Mouse (Mus musculus): ENCODE results near the gene Tgm6. TPM values are rescaled to one million over a fixed set of nuclear protein-coding genes. Genes with fewer than 3 reads are reported as not detected.

The Tgm6 gene
- polyA plus RNA-seq, 1 experiment from 2014 or later, result not detected

DNA sequence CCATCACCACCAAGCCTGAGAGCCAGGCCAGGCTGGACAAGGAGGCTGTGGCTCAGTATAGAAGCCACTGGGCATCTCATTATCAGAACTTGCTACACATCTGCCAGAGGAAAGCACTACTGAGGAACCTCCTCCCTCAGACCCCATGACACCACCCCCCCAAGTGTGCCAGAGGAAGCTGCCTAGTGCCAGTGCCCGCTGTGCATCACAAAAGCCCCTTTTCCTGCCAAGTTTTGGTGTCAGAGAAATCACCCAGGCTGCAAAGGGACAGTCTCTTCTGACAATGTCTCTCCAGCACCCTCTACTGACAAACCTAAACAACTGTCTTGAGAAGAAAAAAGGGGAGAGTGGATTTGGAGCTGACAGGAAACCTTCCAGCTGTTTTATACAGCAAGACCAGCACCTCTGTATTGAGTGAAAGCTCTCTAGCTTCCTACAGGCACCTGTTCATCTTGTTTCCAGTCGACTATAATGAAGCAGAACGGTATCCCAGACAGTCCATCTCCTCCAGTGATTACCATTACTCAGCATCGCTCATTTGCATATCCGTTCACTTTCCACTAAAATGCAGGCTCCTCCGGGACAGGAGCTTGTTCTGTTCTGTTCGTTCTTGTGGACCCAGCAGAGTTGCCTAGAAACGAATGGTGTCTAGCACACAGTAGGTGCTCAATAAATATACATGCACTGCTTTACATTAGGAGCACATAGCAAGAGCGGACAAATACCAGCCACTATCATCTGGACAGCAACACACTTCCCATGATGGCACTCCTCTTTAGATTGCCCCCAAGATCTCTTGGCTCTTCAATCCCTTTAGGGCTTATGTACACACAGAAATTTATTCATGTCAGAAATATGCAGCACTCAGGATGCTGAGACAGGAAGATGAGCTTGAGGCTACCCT, 54.3 kb downstream of the Tgm6 start:
- Histone ChIP-seq H3K4me3 (ENCODE audit: low read depth, low read length) (no peak overlapping the region), H3K4me2 (no peak overlapping the region), H3K9ac (ENCODE audit: low read depth, low read length) (no peak overlapping the region), H3K27ac (ENCODE audit: low read depth, low read length) (no peak overlapping the region), H3K36me3 (ENCODE audit: control insufficient read depth, insufficient read depth, low read length) (peaks cover 23% of the 10 kb centered on the region), H3K9me3 (ENCODE audit: control insufficient read depth, low read length) (no peaks in the 10 kb centered on the region), H3K4me1 (replicated peaks; ENCODE audit: control insufficient read depth, insufficient read depth, low read length) (no peaks in the 10 kb centered on the region), H3K27me3 (replicated peaks; ENCODE audit: control insufficient read depth, insufficient read depth, low read length) (no peaks in the 10 kb centered on the region)
- ATAC-seq (replicated peaks; ENCODE audit: low FRiP score), result no peak
- WGBS, result 74% methylated on average over 9 of the region's 9 CpGs
- DNase-seq (ENCODE audit: low spot score), result no peak

DNA sequence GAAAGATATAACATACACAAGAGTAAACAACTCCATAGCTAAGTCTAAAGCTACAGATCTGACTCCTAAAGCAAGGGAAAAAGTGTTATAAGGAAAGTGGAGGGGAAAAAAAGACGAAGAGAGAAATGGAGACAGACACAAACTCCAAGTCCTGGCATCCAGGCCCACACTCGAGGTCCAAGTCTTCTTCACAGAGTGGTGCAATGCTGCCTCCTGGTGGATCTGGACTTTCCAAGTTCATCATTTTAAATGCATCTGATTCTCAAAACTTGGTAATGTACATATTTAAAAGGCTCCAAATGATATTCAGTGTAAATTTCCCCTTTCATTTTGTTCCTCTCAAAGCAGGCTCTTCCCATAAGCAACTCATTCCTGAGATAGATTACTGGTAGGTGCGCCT, 55.6 kb downstream of the Tgm6 start:
- DNase-seq (ENCODE audit: low spot score), result no peak
- no peak overlapping the region for H3K9ac ChIP-seq (ENCODE audit: low read depth, low read length)
- H3K4me1 ChIP-seq (replicated peaks; ENCODE audit: control insufficient read depth, insufficient read depth, low read length), result no peaks in the 10 kb centered on the region
- ATAC-seq (replicated peaks; ENCODE audit: low FRiP score), result no peak
- no peak overlapping the region for H3K27ac ChIP-seq (ENCODE audit: low read depth, low read length)
- no peak overlapping the region for H3K4me3 ChIP-seq (ENCODE audit: low read depth, low read length)
- WGBS, result 47% methylated on average over 3 of the region's 3 CpGs
- H3K36me3 ChIP-seq (ENCODE audit: control insufficient read depth, insufficient read depth, low read length), result peaks cover 36% of the 10 kb centered on the region
- no peak overlapping the region for H3K4me2 ChIP-seq
- H3K27me3 ChIP-seq (replicated peaks; ENCODE audit: control insufficient read depth, insufficient read depth, low read length), result no peaks in the 10 kb centered on the region
- H3K9me3 ChIP-seq (ENCODE audit: control insufficient read depth, low read length), result no peaks in the 10 kb centered on the region

DNA sequence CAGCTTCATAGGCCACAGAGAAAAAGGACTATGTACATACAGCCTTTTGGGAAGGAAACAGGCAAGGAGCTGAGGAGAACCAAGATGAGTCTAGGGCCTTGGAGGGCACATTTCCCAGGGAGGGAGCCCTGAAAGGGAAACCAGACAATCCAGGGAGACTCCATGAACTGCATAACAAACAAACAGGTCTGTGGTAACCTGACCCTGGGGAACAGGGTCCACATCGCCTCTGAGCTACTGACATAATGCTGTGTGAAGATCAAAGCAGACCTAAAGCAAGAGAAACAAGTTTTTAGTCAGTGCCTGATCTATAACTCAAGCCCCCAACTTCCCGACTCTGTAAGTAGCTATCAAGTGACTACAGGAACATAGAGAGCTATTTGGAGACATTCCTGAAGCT, 59.5 kb downstream of the Tgm6 start:
- H3K9ac ChIP-seq (ENCODE audit: low read depth, low read length), result no peak overlapping the region
- WGBS, result 83% methylated on average over 2 of the region's 2 CpGs
- no peak overlapping the region for H3K4me3 ChIP-seq (ENCODE audit: low read depth, low read length)
- H3K9me3 ChIP-seq (ENCODE audit: control insufficient read depth, low read length), result no peaks in the 10 kb centered on the region
- no peaks in the 10 kb centered on the region for H3K27me3 ChIP-seq (replicated peaks; ENCODE audit: control insufficient read depth, insufficient read depth, low read length)
- no peak overlapping the region for H3K4me2 ChIP-seq
- DNase-seq (ENCODE audit: low spot score) (no peak), ATAC-seq (replicated peaks; ENCODE audit: low FRiP score) (no peak)
- no peak overlapping the region for H3K27ac ChIP-seq (ENCODE audit: low read depth, low read length)
- peaks cover 3% of the 10 kb centered on the region; the same call in 1 of the 2 replicates for H3K4me1 ChIP-seq (replicated peaks; ENCODE audit: control insufficient read depth, insufficient read depth, low read length)
- peaks cover 60% of the 10 kb centered on the region for H3K36me3 ChIP-seq (ENCODE audit: control insufficient read depth, insufficient read depth, low read length)

DNA sequence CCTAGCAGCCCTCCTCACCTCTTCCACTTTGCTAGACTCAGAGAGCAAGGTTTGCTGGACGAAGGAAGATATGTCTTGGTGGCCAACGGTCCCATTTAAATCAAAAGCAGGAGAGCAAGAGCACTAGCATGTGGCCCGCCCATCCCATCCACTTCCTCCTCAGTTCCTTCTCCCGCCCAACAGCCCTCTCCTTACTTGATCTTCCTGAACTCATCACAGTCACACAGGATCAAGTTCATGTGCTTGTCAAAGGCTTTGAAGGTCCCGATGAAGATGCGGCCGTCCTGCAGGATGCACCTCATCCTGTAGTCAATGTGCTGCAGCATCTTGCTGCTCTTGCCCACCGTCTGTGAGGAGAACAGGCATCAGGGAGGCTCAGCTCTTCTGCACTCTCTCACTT, 64.6 kb downstream of the Tgm6 start:
- WGBS, result 64% methylated on average over 8 of the region's 8 CpGs
- H3K9ac ChIP-seq (ENCODE audit: low read depth, low read length), result peak overlapping the region; percentile 100

DNA sequence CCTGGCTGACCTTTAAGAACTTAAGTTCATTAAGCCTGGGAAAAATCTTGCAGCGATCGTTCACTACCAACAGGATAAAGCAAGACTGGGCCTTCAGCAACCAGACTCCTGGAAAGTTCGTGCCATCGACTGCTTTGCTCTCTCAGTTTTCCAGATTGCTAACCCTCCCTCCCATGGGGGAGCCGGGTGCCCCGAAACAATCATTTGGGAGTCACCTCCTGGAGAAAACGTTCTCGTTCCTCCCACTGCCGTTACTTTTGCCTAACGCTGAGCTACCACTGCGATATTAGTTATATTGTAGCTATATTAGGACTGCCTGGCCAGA, 66.1 kb downstream of the Tgm6 start:
- Histone ChIP-seq H3K27me3 (replicated peaks; ENCODE audit: control insufficient read depth, insufficient read depth, low read length) (no peaks in the 10 kb centered on the region), H3K4me3 (ENCODE audit: low read depth, low read length) (peak overlapping the region; percentile 99), H3K36me3 (ENCODE audit: control insufficient read depth, insufficient read depth, low read length) (peaks cover 29% of the 10 kb centered on the region), H3K4me1 (replicated peaks; ENCODE audit: control insufficient read depth, insufficient read depth, low read length) (peaks cover 15% of the 10 kb centered on the region), H3K9me3 (ENCODE audit: control insufficient read depth, low read length) (no peaks in the 10 kb centered on the region), H3K9ac (ENCODE audit: low read depth, low read length) (peak overlapping the region; percentile 100), H3K27ac (ENCODE audit: low read depth, low read length) (peak overlapping the region; percentile 87), H3K4me2 (peak overlapping the region; percentile 84)
- WGBS, result under 1% methylated on average over 11 of the region's 11 CpGs
- DNase-seq (ENCODE audit: low spot score) (no peak), ATAC-seq (replicated peaks; ENCODE audit: low FRiP score) (peak; percentile 6; the same call in 1 of the 2 replicates)

More for the DNA sequence above, 64.6 kb downstream of the Tgm6 start:
- no peaks in the 10 kb centered on the region for H3K27me3 ChIP-seq (replicated peaks; ENCODE audit: control insufficient read depth, insufficient read depth, low read length)
- peaks cover 15% of the 10 kb centered on the region for H3K4me1 ChIP-seq (replicated peaks; ENCODE audit: control insufficient read depth, insufficient read depth, low read length)
- H3K4me3 ChIP-seq (ENCODE audit: low read depth, low read length), result peak overlapping the region; percentile 99
- ATAC-seq (replicated peaks; ENCODE audit: low FRiP score), result no peak
- DNase-seq (ENCODE audit: low spot score), result no peak
- H3K27ac ChIP-seq (ENCODE audit: low read depth, low read length), result no peak overlapping the region
- no peaks in the 10 kb centered on the region for H3K9me3 ChIP-seq (ENCODE audit: control insufficient read depth, low read length)
- H3K4me2 ChIP-seq, result peak overlapping the region; percentile 84
- peaks cover 44% of the 10 kb centered on the region for H3K36me3 ChIP-seq (ENCODE audit: control insufficient read depth, insufficient read depth, low read length)

DNA sequence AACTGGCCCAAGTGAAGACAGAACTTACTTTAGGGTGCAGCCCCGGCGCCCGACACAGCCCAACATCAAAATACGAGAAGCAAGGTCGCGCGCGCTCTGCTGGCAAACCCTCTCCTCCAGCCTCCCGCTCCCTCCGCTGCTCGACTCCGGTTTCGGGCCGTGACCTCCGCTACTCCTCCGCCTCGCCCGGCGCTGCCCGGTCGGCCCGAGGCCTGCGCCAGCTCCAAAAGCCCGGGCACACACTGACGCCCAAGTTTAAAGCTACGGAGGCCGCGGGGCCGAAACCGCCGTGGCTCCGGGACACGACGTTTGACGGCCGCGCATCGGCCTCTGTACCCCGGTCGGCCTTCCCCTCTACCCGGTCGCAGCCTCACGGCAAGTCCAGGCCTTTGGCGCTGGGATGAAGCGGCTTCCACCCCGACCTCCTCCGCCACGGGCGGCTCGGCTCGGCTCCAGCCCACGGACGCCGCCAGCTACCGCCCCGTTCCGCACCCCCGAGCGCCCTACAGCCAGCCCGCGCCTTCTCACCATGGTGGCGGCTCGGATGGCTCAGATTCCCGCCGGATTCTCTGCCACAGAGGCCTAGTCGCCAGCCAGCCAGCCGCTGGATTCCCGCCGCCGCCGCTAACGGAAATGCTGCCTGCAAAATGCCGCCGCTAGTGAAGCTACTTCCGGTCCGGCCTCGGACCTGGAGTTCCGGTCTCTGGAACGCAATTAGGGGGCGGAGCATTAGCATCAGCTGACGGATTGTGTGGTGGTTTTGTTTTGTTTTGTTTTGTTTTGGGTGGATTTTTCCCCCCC, 66.7 kb downstream of the Tgm6 start, which contains the start of gene Snrpb:
Gene Snrpb (minus strand): TSS at position 698 of the 801 bp plus-strand sequence.
- WGBS, result under 1% methylated on average over 81 of the region's 81 CpGs
- no peaks in the 10 kb centered on the region for H3K27me3 ChIP-seq (replicated peaks; ENCODE audit: control insufficient read depth, insufficient read depth, low read length)
- DNase-seq (ENCODE audit: low spot score) (peak; percentile 87), ATAC-seq (replicated peaks; ENCODE audit: low FRiP score) (peak; percentile 87)
- H3K4me1 ChIP-seq (replicated peaks; ENCODE audit: control insufficient read depth, insufficient read depth, low read length), result peaks cover 15% of the 10 kb centered on the region
- peak within 1 kb of the TSS; percentile 85 for H3K4me2 ChIP-seq
- peak within 1 kb of the TSS; percentile 87 for H3K27ac ChIP-seq (ENCODE audit: low read depth, low read length)
- peak within 1 kb of the TSS; percentile 99 for H3K4me3 ChIP-seq (ENCODE audit: low read depth, low read length)
- no peaks in the 10 kb centered on the region for H3K9me3 ChIP-seq (ENCODE audit: control insufficient read depth, low read length)
- peak within 1 kb of the TSS; percentile 100 for H3K9ac ChIP-seq (ENCODE audit: low read depth, low read length)
- peaks cover 23% of the 10 kb centered on the region for H3K36me3 ChIP-seq (ENCODE audit: control insufficient read depth, insufficient read depth, low read length)

DNA sequence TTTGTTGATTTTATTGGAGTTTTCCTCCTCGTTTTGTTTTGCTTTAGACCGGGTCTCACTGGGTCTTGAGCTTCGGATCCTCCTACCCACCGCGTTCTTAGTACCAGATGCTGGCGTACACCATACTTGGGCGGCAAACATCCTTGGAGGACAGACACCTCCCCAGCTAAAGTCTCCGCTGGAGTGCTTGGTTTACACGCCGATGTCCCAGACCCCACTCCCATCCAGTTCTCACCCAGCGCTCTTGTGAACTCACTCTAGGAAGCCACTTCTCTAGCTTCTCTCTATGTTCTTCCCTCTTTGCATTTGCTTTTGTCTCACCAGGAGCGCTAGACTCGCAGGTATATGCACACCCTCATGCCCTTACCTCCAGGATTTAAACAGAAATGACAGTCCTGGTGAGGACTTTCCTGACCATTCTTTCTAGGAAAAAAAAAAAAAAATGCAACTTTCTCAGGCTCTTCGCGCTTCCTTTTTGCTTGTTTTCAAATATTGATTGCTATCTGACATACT, 67.3 kb downstream of the Tgm6 start:
- peaks cover 15% of the 10 kb centered on the region for H3K4me1 ChIP-seq (replicated peaks; ENCODE audit: control insufficient read depth, insufficient read depth, low read length)
- peak; percentile 74 for ATAC-seq (replicated peaks; ENCODE audit: low FRiP score)
- no peak for DNase-seq (ENCODE audit: low spot score)
- peak overlapping the region; percentile 69 for H3K9ac ChIP-seq (ENCODE audit: low read depth, low read length)
- H3K9me3 ChIP-seq (ENCODE audit: control insufficient read depth, low read length), result no peaks in the 10 kb centered on the region
- H3K4me2 ChIP-seq, result peak overlapping the region; percentile 85
- H3K27me3 ChIP-seq (replicated peaks; ENCODE audit: control insufficient read depth, insufficient read depth, low read length), result no peaks in the 10 kb centered on the region
- H3K27ac ChIP-seq (ENCODE audit: low read depth, low read length), result no peak overlapping the region
- H3K4me3 ChIP-seq (ENCODE audit: low read depth, low read length), result peak overlapping the region; percentile 99
- peaks cover 19% of the 10 kb centered on the region for H3K36me3 ChIP-seq (ENCODE audit: control insufficient read depth, insufficient read depth, low read length)
- WGBS, result under 1% methylated on average over 15 of the region's 15 CpGs

DNA sequence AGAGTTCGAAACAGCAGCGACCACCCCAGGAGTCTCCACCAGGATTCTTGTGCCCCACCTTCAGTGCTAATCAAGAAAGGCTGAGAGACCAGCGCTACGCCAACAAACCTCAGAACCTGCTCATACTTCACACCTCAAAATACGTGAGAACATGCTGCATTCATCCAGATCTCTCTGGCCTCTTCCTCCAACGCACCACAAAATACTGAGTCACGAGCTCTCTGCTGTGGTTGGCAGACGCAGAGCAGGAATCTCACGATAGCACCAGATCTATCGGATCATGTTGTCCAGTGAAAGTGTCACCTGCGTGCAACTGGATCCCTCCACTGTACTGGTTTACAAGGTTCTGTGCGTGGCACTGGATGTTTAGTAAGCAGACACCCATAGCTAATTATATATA, 76.2 kb downstream of the Tgm6 start:
- ATAC-seq (replicated peaks; ENCODE audit: low FRiP score), result no peak
- Histone ChIP-seq H3K27me3 (replicated peaks; ENCODE audit: control insufficient read depth, insufficient read depth, low read length) (no peaks in the 10 kb centered on the region), H3K36me3 (ENCODE audit: control insufficient read depth, insufficient read depth, low read length) (no peaks in the 10 kb centered on the region), H3K9me3 (ENCODE audit: control insufficient read depth, low read length) (no peaks in the 10 kb centered on the region), H3K4me3 (ENCODE audit: low read depth, low read length) (no peak overlapping the region), H3K9ac (ENCODE audit: low read depth, low read length) (no peak overlapping the region), H3K4me2 (no peak overlapping the region), H3K27ac (ENCODE audit: low read depth, low read length) (no peak overlapping the region), H3K4me1 (replicated peaks; ENCODE audit: control insufficient read depth, insufficient read depth, low read length) (no peaks in the 10 kb centered on the region)
- DNase-seq (ENCODE audit: low spot score), result no peak
- WGBS, result 78% methylated on average over 12 of the region's 12 CpGs

Data from liver, embryonic 11.5 days (tissue).